Mouse (Mus musculus): ENCODE results near the gene Olfr1042. TPM values are rescaled to one million over a fixed set of nuclear protein-coding genes. Genes with fewer than 3 reads are reported as not detected.

Olfr1042 gene
- not detected in 2 replicates for polyA plus RNA-seq (2012; rRNA removed)

GRCm38 (mm10) chr2:86161738-86162137 lies at the start of gene Olfr1042:
Gene Olfr1042 (minus strand): TSS chr2:86161838.

GRCm38 (mm10) chr2:86202909-86203308 lies 41.3 kb upstream of the Olfr1042 start, which contains the start of gene Olfr1045:
Gene Olfr1045 (minus strand): TSS chr2:86203009.

GRCm38 (mm10) chr2:86185583-86185982 lies 23.9 kb upstream of the Olfr1042 start, which contains the start of gene Olfr52:
Gene Olfr52 (minus strand): TSS chr2:86185683.

GRCm38 (mm10) chr2:86177720-86178119 lies 16.1 kb upstream of the Olfr1042 start, which contains the start of gene Olfr1044:
Gene Olfr1044 (minus strand): TSS chr2:86177820.

GRCm38 (mm10) chr2:86167422-86167821 lies 5.8 kb upstream of the Olfr1042 start, which contains the start of gene Olfr1043:
Gene Olfr1043 (minus strand): TSS chr2:86167522.

GRCm38 (mm10) chr2:86146632-86147031 lies 15.0 kb downstream of the Olfr1042 start, which contains the start of gene Olfr1040:
Gene Olfr1040 (minus strand): TSS chr2:86146732.

GRCm38 (mm10) chr2:86135828-86136227 lies 25.8 kb downstream of the Olfr1042 start, which contains the start of gene Olfr1039:
Gene Olfr1039 (minus strand): TSS chr2:86135928.

Other genes starting within 250 kb of the Olfr1042 start
- gene Olfr1025-ps1, start 246.6 kb downstream of the Olfr1042 start, polyA plus RNA-seq (2012; rRNA removed) = not detected in 2 replicates
- not detected in 2 replicates for gene Olfr1026, start 240.3 kb downstream of the Olfr1042 start, polyA plus RNA-seq (2012; rRNA removed)
- not detected in 2 replicates for gene Olfr1028, start 211.4 kb downstream of the Olfr1042 start, polyA plus RNA-seq (2012; rRNA removed)
- gene Olfr1029, start 187.9 kb downstream of the Olfr1042 start, polyA plus RNA-seq (2012; rRNA removed) = not detected in 2 replicates
- not detected in 2 replicates for gene Olfr1030, start 182.6 kb downstream of the Olfr1042 start, polyA plus RNA-seq (2012; rRNA removed)
- gene Olfr1031, start 171.5 kb downstream of the Olfr1042 start, polyA plus RNA-seq (2012; rRNA removed) = not detected in 2 replicates
- not detected in 2 replicates for gene Olfr1032, start 156.3 kb downstream of the Olfr1042 start, polyA plus RNA-seq (2012; rRNA removed)
- gene Olfr1033, start 141.2 kb downstream of the Olfr1042 start, polyA plus RNA-seq (2012; rRNA removed) = 0.02 and 0.25 TPM in 2 replicates
- 0.04 TPM in 1 of 2 replicates, not detected in the other for gene Olfr1034, start 116.0 kb downstream of the Olfr1042 start, polyA plus RNA-seq (2012; rRNA removed)
- gene Olfr1036, start 87.8 kb downstream of the Olfr1042 start, polyA plus RNA-seq (2012; rRNA removed) = not detected in 2 replicates
- not detected in 2 replicates for gene Olfr1037, start 74.5 kb downstream of the Olfr1042 start, polyA plus RNA-seq (2012; rRNA removed)
- not detected in 2 replicates for gene Olfr1039, start 25.9 kb downstream of the Olfr1042 start, polyA plus RNA-seq (2012; rRNA removed)
- not detected in 2 replicates for gene Olfr1040, start 15.1 kb downstream of the Olfr1042 start, polyA plus RNA-seq (2012; rRNA removed)
- not detected in 2 replicates for gene Olfr1043, start 5.7 kb upstream of the Olfr1042 start, polyA plus RNA-seq (2012; rRNA removed)
- gene Olfr1044, start 16.0 kb upstream of the Olfr1042 start, polyA plus RNA-seq (2012; rRNA removed) = not detected in 2 replicates
- gene Olfr52, start 23.8 kb upstream of the Olfr1042 start, polyA plus RNA-seq (2012; rRNA removed) = not detected in 2 replicates
- not detected in 2 replicates for gene Olfr1045, start 41.2 kb upstream of the Olfr1042 start, polyA plus RNA-seq (2012; rRNA removed)
- not detected in 2 replicates for gene Olfr1046, start 57.5 kb upstream of the Olfr1042 start, polyA plus RNA-seq (2012; rRNA removed)
- not detected in 2 replicates for gene Olfr1047, start 69.6 kb upstream of the Olfr1042 start, polyA plus RNA-seq (2012; rRNA removed)
- not detected in 2 replicates for gene Olfr1048, start 78.5 kb upstream of the Olfr1042 start, polyA plus RNA-seq (2012; rRNA removed)
- gene Olfr1049, start 96.5 kb upstream of the Olfr1042 start, polyA plus RNA-seq (2012; rRNA removed) = not detected in 2 replicates
- not detected in 2 replicates for gene Olfr1051, start 117.2 kb upstream of the Olfr1042 start, polyA plus RNA-seq (2012; rRNA removed)
- gene Olfr1052, start 130.6 kb upstream of the Olfr1042 start, polyA plus RNA-seq (2012; rRNA removed) = not detected in 2 replicates
- gene Olfr1053, start 153.4 kb upstream of the Olfr1042 start, polyA plus RNA-seq (2012; rRNA removed) = not detected in 2 replicates
- not detected in 2 replicates for gene Olfr1054, start 173.6 kb upstream of the Olfr1042 start, polyA plus RNA-seq (2012; rRNA removed)
- gene Olfr1055, start 188.4 kb upstream of the Olfr1042 start, polyA plus RNA-seq (2012; rRNA removed) = not detected in 2 replicates
- gene Olfr1056, start 200.6 kb upstream of the Olfr1042 start, polyA plus RNA-seq (2012; rRNA removed) = not detected in 2 replicates
- not detected in 2 replicates for gene Olfr1057, start 216.6 kb upstream of the Olfr1042 start, polyA plus RNA-seq (2012; rRNA removed)
- gene Olfr1058, start 226.7 kb upstream of the Olfr1042 start, polyA plus RNA-seq (2012; rRNA removed) = not detected in 2 replicates

All from central nervous system, embryonic 14 days (tissue).